Mouse (Mus musculus): ENCODE data around the gene Aff1. TPM values are rescaled to one million over a fixed set of nuclear protein-coding genes. Genes with fewer than 3 reads are reported as not detected.

Gene Aff1
- polyA plus RNA-seq, 1 experiment from 2014 or later: 19.3 TPM

DNA sequence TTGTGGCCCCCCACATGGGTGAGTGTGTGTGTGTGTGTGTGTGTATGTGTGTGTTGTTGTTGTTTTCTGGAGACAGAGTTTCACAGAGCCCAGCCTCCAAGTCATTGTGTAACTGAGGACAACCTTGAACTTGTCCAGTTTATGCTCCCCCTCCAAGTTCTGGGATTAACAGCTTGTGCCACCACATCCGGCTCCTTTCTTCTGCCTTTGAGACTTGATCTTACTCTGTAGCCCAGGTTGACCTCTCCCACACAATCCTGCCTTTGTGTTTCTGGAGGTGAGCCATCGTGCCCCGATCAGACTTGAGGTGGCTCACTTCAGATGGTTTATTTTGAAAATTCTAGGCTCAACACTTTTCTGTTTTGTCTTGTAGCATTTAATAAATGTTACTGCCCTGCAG, 10.3 kb upstream of the Aff1 start:
- Histone ChIP-seq H3K27ac (ENCODE audit: low read depth, low read length) (no peak overlapping the region), H3K9ac (ENCODE audit: low read depth, low read length) (no peak overlapping the region), H3K4me1 (replicated peaks; ENCODE audit: control insufficient read depth, insufficient read depth, low read length) (no peaks in the 10 kb centered on the region), H3K36me3 (ENCODE audit: control insufficient read depth, insufficient read depth, low read length) (no peaks in the 10 kb centered on the region), H3K9me3 (ENCODE audit: control insufficient read depth, low read length) (no peaks in the 10 kb centered on the region), H3K4me3 (ENCODE audit: low read depth, low read length) (no peak overlapping the region), H3K4me2 (no peak overlapping the region), H3K27me3 (replicated peaks; ENCODE audit: control insufficient read depth, insufficient read depth, low read length) (no peaks in the 10 kb centered on the region)
- no peak for ATAC-seq (replicated peaks; ENCODE audit: low FRiP score)
- 79% methylated on average over 3 of the region's 3 CpGs for WGBS
- DNase-seq (ENCODE audit: low spot score): no peak

DNA sequence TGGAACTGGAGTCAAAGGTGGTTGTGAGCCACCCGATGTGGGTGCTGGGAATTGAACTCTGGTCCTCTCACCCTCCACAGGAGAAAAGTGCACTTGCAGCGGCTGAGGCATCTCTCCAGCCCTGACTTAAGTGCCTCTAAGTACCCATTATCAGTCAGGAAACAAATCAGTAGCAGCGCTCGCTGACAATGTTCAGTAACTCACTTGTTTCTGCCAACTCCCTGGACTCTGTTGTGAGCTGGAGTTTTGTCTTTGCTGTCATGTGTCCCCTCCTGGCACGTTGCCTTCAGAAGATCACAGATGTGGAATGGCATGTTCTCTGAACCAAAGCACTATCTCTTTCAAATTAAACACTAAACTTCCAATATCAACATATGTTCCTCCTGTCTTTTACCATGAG, 2.5 kb upstream of the Aff1 start:
- Histone ChIP-seq H3K27me3 (replicated peaks; ENCODE audit: control insufficient read depth, insufficient read depth, low read length) (peaks cover 25% of the 10 kb centered on the region), H3K36me3 (ENCODE audit: control insufficient read depth, insufficient read depth, low read length) (no peaks in the 10 kb centered on the region), H3K4me3 (ENCODE audit: low read depth, low read length) (no peak overlapping the region), H3K9ac (ENCODE audit: low read depth, low read length) (no peak overlapping the region), H3K9me3 (ENCODE audit: control insufficient read depth, low read length) (no peaks in the 10 kb centered on the region), H3K4me1 (replicated peaks; ENCODE audit: control insufficient read depth, insufficient read depth, low read length) (peaks cover 8% of the 10 kb centered on the region), H3K27ac (ENCODE audit: low read depth, low read length) (no peak overlapping the region), H3K4me2 (no peak overlapping the region)
- 71% methylated on average over 5 of the region's 5 CpGs for WGBS
- DNase-seq (ENCODE audit: low spot score) (no peak), ATAC-seq (replicated peaks; ENCODE audit: low FRiP score) (no peak)

DNA sequence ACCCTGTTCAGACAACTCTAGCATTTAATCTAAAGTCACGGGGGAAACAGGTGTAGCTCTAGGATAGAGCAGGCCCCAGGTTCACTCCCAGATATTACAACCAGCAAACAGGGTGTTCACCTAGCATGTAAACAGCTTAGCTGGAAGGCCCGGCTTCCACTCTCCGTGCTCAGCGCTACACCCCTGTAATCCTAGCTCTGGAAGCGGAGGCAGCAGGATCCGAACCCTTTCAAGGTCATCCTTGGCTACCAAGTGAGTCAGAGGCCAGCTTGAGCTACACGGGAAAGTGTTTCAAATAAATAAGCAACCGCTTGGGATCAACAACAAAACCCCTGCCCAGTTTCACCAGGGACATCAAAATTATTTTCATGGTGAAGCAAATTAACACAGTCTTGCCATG, 2.0 kb upstream of the Aff1 start:
- DNase-seq (ENCODE audit: low spot score): no peak
- 86% methylated on average over 8 of the region's 8 CpGs for WGBS
- peaks cover 8% of the 10 kb centered on the region for H3K4me1 ChIP-seq (replicated peaks; ENCODE audit: control insufficient read depth, insufficient read depth, low read length)
- no peaks in the 10 kb centered on the region for H3K36me3 ChIP-seq (ENCODE audit: control insufficient read depth, insufficient read depth, low read length)
- H3K27me3 ChIP-seq (replicated peaks; ENCODE audit: control insufficient read depth, insufficient read depth, low read length): peaks cover 27% of the 10 kb centered on the region
- H3K9me3 ChIP-seq (ENCODE audit: control insufficient read depth, low read length): no peaks in the 10 kb centered on the region
- H3K9ac ChIP-seq (ENCODE audit: low read depth, low read length): no peak overlapping the region
- no peak for ATAC-seq (replicated peaks; ENCODE audit: low FRiP score)
- no peak overlapping the region for H3K4me3 ChIP-seq (ENCODE audit: low read depth, low read length)
- no peak overlapping the region for H3K4me2 ChIP-seq
- H3K27ac ChIP-seq (ENCODE audit: low read depth, low read length): no peak overlapping the region

DNA sequence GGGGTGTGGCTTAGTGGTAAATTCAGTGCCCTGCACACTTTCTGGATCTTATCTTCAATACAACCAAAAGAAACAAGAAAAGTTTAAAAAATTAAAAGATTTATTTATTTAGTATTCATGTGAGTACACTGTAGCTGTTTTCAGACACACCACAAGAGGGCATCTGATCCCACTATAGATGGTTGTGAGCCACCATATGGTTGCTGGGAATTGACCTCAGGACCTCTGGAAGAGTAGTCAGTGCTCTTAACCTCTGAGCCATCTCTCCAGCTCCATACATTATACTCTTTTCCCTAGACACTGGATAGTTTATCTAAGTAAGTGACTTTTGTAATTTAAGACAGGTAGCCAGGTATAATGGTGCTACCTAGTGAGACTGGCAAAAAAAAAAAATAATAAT, 1.0 kb upstream of the Aff1 start:
- peaks cover 27% of the 10 kb centered on the region for H3K27me3 ChIP-seq (replicated peaks; ENCODE audit: control insufficient read depth, insufficient read depth, low read length)
- peak overlapping the region; percentile 61; the same call in 1 of the 2 replicates for H3K4me3 ChIP-seq (ENCODE audit: low read depth, low read length)
- peaks cover 8% of the 10 kb centered on the region for H3K4me1 ChIP-seq (replicated peaks; ENCODE audit: control insufficient read depth, insufficient read depth, low read length)
- no peak for ATAC-seq (replicated peaks; ENCODE audit: low FRiP score)
- H3K9ac ChIP-seq (ENCODE audit: low read depth, low read length): no peak overlapping the region
- H3K36me3 ChIP-seq (ENCODE audit: control insufficient read depth, insufficient read depth, low read length): no peaks in the 10 kb centered on the region
- H3K4me2 ChIP-seq: no peak overlapping the region
- no peak for DNase-seq (ENCODE audit: low spot score)
- H3K27ac ChIP-seq (ENCODE audit: low read depth, low read length): no peak overlapping the region
- no peaks in the 10 kb centered on the region for H3K9me3 ChIP-seq (ENCODE audit: control insufficient read depth, low read length)

- no peaks in the 10 kb centered on the region for H3K36me3 ChIP-seq (ENCODE audit: control insufficient read depth, insufficient read depth, low read length)
- H3K27ac ChIP-seq (ENCODE audit: low read depth, low read length): no peak overlapping the region
- H3K9me3 ChIP-seq (ENCODE audit: control insufficient read depth, low read length): no peaks in the 10 kb centered on the region
- DNase-seq (ENCODE audit: low spot score) (no peak), ATAC-seq (replicated peaks; ENCODE audit: low FRiP score) (peak; percentile 32; the same call in 1 of the 2 replicates)
- H3K4me2 ChIP-seq: peak overlapping the region; percentile 100
- under 1% methylated on average over 34 of the region's 34 CpGs for WGBS
- H3K4me1 ChIP-seq (replicated peaks; ENCODE audit: control insufficient read depth, insufficient read depth, low read length): peaks cover 8% of the 10 kb centered on the region
- peaks cover 27% of the 10 kb centered on the region for H3K27me3 ChIP-seq (replicated peaks; ENCODE audit: control insufficient read depth, insufficient read depth, low read length)
- peak overlapping the region; percentile 61 for H3K9ac ChIP-seq (ENCODE audit: low read depth, low read length)
- H3K4me3 ChIP-seq (ENCODE audit: low read depth, low read length): peak overlapping the region; percentile 61
These were observed 412 bp downstream of the Aff1 start for GRCm38 (mm10) chr5:103692531-103693040.

DNA sequence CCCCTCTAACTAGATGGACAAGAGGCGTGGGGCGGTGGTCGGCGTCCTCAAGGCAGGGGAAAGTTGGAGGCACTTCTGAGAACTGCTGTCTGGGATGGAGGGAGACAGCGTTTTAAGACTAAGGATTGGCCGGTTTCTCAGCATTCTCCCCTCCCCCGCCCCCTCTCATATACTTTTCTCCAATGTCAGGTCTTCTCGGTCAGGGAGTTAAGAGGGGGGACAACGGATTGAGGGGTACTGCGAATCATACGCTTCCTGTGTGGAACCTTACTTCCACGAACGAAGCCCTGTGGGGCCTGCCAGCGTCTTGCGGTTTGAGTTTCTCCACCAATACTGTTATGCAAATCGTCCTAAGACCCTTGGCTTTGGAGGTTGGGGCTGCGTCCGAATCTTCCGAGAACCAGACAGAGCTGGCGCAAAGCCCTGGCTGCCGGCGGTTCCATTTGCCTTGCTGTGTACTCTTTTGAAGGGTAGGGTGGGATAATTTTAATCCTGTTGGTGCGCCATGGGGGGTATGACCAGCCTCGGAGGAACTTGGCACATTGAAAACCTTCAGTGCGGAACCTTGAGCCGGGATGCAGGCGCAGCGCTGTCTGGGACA, 967 bp downstream of the Aff1 start:
- Histone ChIP-seq H3K36me3 (ENCODE audit: control insufficient read depth, insufficient read depth, low read length) (no peaks in the 10 kb centered on the region), H3K9ac (ENCODE audit: low read depth, low read length) (0 out of 2 replicates have a peak overlapping the region, but pooled peaks have one; percentile 37), H3K27ac (ENCODE audit: low read depth, low read length) (no peak overlapping the region), H3K4me1 (replicated peaks; ENCODE audit: control insufficient read depth, insufficient read depth, low read length) (peaks cover 8% of the 10 kb centered on the region), H3K27me3 (replicated peaks; ENCODE audit: control insufficient read depth, insufficient read depth, low read length) (peaks cover 27% of the 10 kb centered on the region), H3K4me3 (ENCODE audit: low read depth, low read length) (peak overlapping the region; percentile 61), H3K4me2 (peak overlapping the region; percentile 100), H3K9me3 (ENCODE audit: control insufficient read depth, low read length) (no peaks in the 10 kb centered on the region)
- under 1% methylated on average over 28 of the region's 28 CpGs for WGBS
- ATAC-seq (replicated peaks; ENCODE audit: low FRiP score): no peak
- DNase-seq (ENCODE audit: low spot score): peak; percentile 54

DNA sequence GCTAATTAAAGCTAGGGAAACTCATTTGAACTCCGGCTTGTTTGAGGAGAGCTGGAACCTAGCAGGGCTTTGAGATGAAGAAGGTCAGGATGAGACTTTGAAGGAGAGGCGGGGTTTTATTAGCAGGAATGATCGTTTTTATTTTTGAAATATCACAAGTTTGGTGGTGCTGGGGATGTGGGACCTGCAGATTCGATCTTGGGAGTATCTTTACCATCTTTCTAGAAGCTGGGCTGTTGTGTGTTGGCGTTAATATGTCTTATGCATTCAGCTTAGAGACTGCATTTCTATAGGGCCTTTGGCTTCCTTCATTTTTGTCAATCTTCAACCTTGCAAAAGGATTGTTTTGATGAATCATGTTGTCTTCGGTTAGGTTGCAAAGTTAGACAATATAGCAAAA, 1.9 kb downstream of the Aff1 start:
- no peak for DNase-seq (ENCODE audit: low spot score)
- Histone ChIP-seq H3K27ac (ENCODE audit: low read depth, low read length) (no peak overlapping the region), H3K4me2 (no peak overlapping the region), H3K27me3 (replicated peaks; ENCODE audit: control insufficient read depth, insufficient read depth, low read length) (peaks cover 27% of the 10 kb centered on the region), H3K4me1 (replicated peaks; ENCODE audit: control insufficient read depth, insufficient read depth, low read length) (peaks cover 8% of the 10 kb centered on the region), H3K4me3 (ENCODE audit: low read depth, low read length) (no peak overlapping the region), H3K9ac (ENCODE audit: low read depth, low read length) (no peak overlapping the region), H3K9me3 (ENCODE audit: control insufficient read depth, low read length) (no peaks in the 10 kb centered on the region), H3K36me3 (ENCODE audit: control insufficient read depth, insufficient read depth, low read length) (no peaks in the 10 kb centered on the region)
- ATAC-seq (replicated peaks; ENCODE audit: low FRiP score): no peak
- WGBS: 48% methylated on average over 6 of the region's 6 CpGs

DNA sequence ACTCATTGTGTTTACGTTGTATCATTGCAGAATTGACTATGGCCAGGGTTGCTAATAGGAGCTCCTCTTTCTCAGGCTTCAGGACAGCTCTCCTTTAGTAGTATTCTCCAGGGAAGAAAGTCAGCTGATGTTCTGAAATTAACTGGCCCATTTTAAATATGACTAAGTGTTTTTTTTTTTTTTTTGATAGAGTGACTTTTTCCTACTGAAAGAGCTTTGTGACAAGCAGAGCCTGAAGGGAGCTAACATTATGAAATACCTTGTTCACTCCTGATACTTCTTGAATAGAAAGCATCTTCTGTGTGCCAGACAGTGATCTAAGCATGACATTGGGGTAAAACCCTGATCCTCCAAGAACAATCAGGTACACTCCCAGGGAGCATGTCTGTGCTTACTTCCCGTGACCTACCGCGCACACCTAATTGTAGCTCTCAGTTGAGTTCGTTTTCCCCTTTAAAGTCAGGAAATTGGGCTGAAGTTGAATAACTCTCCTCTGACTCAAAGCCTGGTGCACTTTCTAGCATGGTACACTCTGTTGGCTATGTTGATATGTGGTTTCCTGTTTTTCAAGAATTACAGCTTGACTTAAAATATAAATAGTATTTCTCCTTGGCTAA, 5.8 kb downstream of the Aff1 start:
- no peak for DNase-seq (ENCODE audit: low spot score)
- Histone ChIP-seq H3K27ac (ENCODE audit: low read depth, low read length) (no peak overlapping the region), H3K9ac (ENCODE audit: low read depth, low read length) (no peak overlapping the region), H3K4me2 (no peak overlapping the region), H3K9me3 (ENCODE audit: control insufficient read depth, low read length) (no peaks in the 10 kb centered on the region), H3K4me1 (replicated peaks; ENCODE audit: control insufficient read depth, insufficient read depth, low read length) (0 out of 2 replicates have a peak, but pooled peaks cover 3% of the 10 kb centered on the region), H3K36me3 (ENCODE audit: control insufficient read depth, insufficient read depth, low read length) (no peaks in the 10 kb centered on the region), H3K27me3 (replicated peaks; ENCODE audit: control insufficient read depth, insufficient read depth, low read length) (peaks cover 19% of the 10 kb centered on the region), H3K4me3 (ENCODE audit: low read depth, low read length) (no peak overlapping the region)
- WGBS: 73% methylated on average over 5 of the region's 5 CpGs
- ATAC-seq (replicated peaks; ENCODE audit: low FRiP score): no peak

DNA sequence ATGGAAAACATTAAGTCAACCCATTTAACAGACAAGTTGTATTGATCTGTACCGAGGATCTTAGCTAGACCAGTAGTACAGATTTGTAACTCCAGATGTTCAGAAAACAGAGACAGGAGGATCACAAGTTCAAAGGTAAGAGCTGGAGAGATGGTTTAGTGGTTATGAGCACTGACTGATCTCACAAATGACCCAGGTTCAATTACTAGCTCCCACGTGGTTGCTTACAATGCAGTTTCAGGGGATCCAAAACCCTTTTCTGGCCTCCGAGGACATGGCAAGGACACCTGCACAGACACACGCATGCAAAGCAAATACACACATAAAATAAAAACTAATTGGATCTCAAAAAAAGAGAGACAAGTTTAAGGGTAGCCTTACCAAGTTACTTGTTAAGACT, 6.4 kb downstream of the Aff1 start:
- DNase-seq (ENCODE audit: low spot score) (no peak), ATAC-seq (replicated peaks; ENCODE audit: low FRiP score) (no peak)
- Histone ChIP-seq H3K9ac (ENCODE audit: low read depth, low read length) (no peak overlapping the region), H3K4me3 (ENCODE audit: low read depth, low read length) (no peak overlapping the region), H3K27me3 (replicated peaks; ENCODE audit: control insufficient read depth, insufficient read depth, low read length) (peaks cover 13% of the 10 kb centered on the region), H3K4me2 (no peak overlapping the region), H3K4me1 (replicated peaks; ENCODE audit: control insufficient read depth, insufficient read depth, low read length) (no peaks in the 10 kb centered on the region), H3K27ac (ENCODE audit: low read depth, low read length) (no peak overlapping the region), H3K36me3 (ENCODE audit: control insufficient read depth, insufficient read depth, low read length) (no peaks in the 10 kb centered on the region), H3K9me3 (ENCODE audit: control insufficient read depth, low read length) (no peaks in the 10 kb centered on the region)
- WGBS: 76% methylated on average over 4 of the region's 4 CpGs

Measured in liver, embryonic 11.5 days (tissue).